Mouse (Mus musculus) frontal cortex, postnatal 36 days (tissue): ENCODE measurements around the gene 1700001P01Rik.
A peak's percentile ranks its signal among the peaks of the same experiment; 100 is the strongest.
"Not testable (repeated sequence)": the region's sequence is repeated elsewhere in the genome, so short reads cannot be mapped to it uniquely, and the experiment has no call there.

Experiments
- DNase-seq, 2 experiments: peaks; one replicate each; pipeline ENCODE4 v3.0.0; 2022; ENCODE audit warnings: low spot score in 2 of 2

1700001P01Rik gene

GRCm38 (mm10) chr11:97793165-97793564 is 17.4 kb upstream of the 1700001P01Rik start:
- DNase-seq = peak in 1 of 2 experiments; percentile 57

GRCm38 (mm10) chr11:97790778-97791438 is 15.2 kb upstream of the 1700001P01Rik start:
- DNase-seq = not testable (repeated sequence)

- DNase-seq = no peak
These were observed 14.0 kb upstream of the 1700001P01Rik start for GRCm38 (mm10) chr11:97789727-97790126.

GRCm38 (mm10) chr11:97787961-97788360 is 12.2 kb upstream of the 1700001P01Rik start:
- DNase-seq = no peak

GRCm38 (mm10) chr11:97782564-97782895 is 6.8 kb upstream of the 1700001P01Rik start:
- DNase-seq = no peak

GRCm38 (mm10) chr11:97781832-97782563 is 6.3 kb upstream of the 1700001P01Rik start, which contains the start of gene Rpl23:
TSS of gene Rpl23 (minus strand) at chr11:97782437.
- peak; percentile 99 for DNase-seq

GRCm38 (mm10) chr11:97781478-97781831 is 5.7 kb upstream of the 1700001P01Rik start:
- no peak for DNase-seq

- no peak for DNase-seq
These were observed 4.4 kb upstream of the 1700001P01Rik start for GRCm38 (mm10) chr11:97779968-97780701.

GRCm38 (mm10) chr11:97778918-97779317 is 3.2 kb upstream of the 1700001P01Rik start:
- DNase-seq = no peak

- no peak for DNase-seq
These were observed 1.4 kb upstream of the 1700001P01Rik start for GRCm38 (mm10) chr11:97777129-97777529.

GRCm38 (mm10) chr11:97776497-97777128 is 895 bp upstream of the 1700001P01Rik start:
- no peak for DNase-seq

- DNase-seq = no peak
These were observed 532 bp downstream of the 1700001P01Rik start for GRCm38 (mm10) chr11:97775186-97775585.

GRCm38 (mm10) chr11:97771410-97771809 is 4.3 kb downstream of the 1700001P01Rik start:
- no peak for DNase-seq

- DNase-seq = no peak
These were observed 6.0 kb downstream of the 1700001P01Rik start for GRCm38 (mm10) chr11:97769704-97770103.

- peak; percentile 96 to 99 for DNase-seq
These were observed 9.4 kb downstream of the 1700001P01Rik start, which contains the start of gene Cwc25 for GRCm38 (mm10) chr11:97766154-97766881. TSS of gene Cwc25 (minus strand) at chr11:97766556.

GRCm38 (mm10) chr11:97761638-97762037 is 14.1 kb downstream of the 1700001P01Rik start:
- DNase-seq = no peak

GRCm38 (mm10) chr11:97758942-97759341 is 16.8 kb downstream of the 1700001P01Rik start:
- DNase-seq = no peak

GRCm38 (mm10) chr11:97758125-97758524 is 17.6 kb downstream of the 1700001P01Rik start:
- DNase-seq = no peak

GRCm38 (mm10) chr11:97753277-97753676 is 22.4 kb downstream of the 1700001P01Rik start:
- DNase-seq = peak; percentile 63 to 75

GRCm38 (mm10) chr11:97748496-97748895 is 27.2 kb downstream of the 1700001P01Rik start:
- no peak for DNase-seq

GRCm38 (mm10) chr11:97747773-97748172 is 27.9 kb downstream of the 1700001P01Rik start:
- no peak for DNase-seq
